Mouse (Mus musculus) adrenal gland, postnatal 25 days (tissue): Measurements from ENCODE around the gene Lrrc46. TPM values are rescaled to one million over a fixed set of nuclear protein-coding genes. Genes with fewer than 3 reads are reported as not detected.

Source experiments
- DNase-seq: peaks from one replicate; pipeline ENCODE4 v3.0.0; 2021; ENCODE audit warnings: mixed read lengths
- total RNA-seq: library from RNA; stranded (reverse); gene quantifications from 2 replicates; pipeline ENCODE4 v1.2.3, GENCODE M21; 2021

The Lrrc46 gene
- total RNA-seq, 1 experiment from 2014 or later = 1.0 TPM

DNA sequence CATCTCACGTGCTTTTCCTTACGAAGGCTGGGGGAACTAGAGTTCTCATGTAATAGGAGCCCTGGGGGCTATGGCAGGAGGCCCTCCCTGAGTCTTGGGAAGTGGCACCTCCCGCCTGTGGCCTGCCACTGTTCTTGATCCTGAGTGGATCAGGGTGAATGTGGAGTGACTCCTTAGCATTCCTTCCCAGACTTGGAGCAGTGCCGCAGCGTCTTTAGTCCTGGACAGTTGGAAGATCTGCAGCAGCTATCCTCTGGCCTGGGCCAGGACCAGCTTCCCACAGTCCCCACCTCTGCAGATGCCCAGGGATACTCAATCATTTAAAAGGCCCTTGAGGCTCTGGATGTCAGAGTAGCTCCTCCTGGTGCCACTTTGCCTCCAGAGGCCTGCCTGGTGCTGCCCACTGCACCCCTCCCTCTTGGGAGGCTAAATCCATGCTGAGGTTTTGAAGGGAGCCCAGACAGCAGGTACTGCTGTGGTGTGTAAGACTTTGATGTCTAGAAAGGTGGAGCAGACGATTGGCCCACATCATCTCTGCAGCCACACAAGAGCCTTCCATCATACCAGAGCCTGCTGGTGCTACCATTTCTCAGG, 8.4 kb upstream of the Lrrc46 start:
- DNase-seq = no peak

DNA sequence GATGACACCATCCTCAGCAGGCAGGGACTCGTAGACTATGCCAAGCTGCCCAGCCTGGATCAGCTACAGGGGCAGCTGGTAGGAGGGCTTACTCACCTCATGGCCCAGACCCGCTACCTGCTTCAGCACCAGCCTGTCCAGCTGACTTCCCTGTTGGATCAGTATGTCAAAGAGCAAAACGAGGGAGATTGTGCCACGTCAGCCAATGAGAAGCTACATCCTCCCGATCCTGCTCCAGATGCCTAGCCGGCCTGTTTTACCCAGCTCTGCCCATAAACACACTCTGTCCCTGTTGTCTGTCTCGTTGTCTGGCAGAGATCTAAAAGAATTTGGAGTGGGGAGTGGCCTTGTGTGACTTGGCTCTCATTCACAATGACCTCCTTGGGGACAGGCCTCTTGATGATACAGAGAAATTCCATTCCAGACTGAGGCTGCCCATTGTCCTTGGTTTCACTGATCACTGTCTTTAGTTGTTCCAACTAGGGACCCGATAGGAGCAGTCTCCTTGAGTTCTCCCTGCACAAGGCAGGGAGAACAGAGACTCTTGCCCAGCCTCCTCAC, 7.0 kb upstream of the Lrrc46 start:
- peak; percentile 29 for DNase-seq

DNA sequence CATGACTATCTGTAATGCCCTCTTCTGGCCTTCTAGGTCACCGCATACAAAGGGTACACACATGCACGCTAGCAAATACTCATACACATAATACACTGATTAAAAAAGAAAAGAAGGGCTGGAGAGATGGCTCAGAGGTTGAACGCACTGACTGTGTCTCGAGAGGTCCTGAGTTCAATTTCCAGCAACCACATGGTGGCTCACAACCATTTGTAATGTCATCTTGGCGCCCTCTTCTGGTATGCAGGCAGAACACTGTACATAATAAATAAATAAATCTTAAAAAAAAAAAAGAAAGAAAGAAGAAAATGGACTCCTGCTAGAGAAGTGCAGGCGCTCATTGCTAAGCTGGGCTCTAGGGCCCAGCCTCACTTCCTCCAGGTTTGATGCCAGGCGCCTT, 4.7 kb upstream of the Lrrc46 start:
- no peak for DNase-seq

DNA sequence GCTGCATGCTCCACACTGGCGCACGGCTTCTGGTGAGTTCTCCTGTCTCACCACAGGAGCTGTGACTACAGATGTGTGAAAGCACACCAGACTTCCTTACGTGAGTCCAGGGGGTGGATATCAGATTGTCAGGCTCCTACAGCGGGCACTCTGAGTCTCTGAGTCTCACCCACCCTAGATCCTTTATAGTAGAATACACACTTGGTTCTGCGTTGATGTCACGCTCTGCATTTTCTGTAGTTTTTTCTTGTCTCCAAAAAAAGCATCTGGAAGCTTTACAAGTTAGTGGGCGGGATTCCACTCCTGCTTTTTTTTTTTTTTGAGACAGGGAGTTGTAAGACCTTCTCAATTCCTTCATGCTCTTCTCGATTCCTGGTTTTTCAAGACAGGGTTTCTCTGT, 3.7 kb upstream of the Lrrc46 start:
- no peak for DNase-seq

DNA sequence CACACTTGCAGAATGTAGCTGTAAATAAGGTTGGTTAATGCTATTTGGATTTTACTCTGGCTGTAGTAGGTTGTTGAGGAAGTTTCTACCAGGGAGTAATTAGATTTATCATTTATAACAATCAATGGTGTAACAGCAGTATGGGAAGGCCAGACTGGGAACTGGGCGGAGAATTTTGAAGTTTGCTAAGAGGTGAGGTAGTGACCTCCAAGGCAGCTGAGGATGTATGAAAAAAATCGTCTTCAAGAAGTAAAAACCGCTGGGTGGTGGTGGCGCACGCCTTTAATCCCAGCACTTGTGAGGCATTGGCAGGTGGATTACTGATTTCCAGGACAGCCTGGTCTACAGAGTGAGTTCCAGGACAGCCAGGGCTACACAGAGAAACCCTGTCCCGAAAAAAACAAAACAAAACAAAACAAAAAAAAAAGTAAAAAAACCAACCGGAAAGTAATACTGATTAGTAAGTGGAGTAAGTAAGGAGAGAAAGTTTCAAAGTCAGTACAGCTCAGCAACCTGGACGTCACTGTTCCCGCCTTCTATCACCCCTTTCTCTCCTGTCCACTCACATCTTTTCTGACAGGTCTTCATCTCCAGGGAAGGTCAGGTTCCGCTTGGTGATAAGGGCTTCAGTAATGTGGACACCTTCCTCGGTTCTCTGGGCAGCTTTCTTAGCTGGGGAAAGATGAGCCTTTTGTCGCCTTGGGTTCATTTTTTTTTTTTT, 746 bp downstream of the Lrrc46 start:
- no peak for DNase-seq

DNA sequence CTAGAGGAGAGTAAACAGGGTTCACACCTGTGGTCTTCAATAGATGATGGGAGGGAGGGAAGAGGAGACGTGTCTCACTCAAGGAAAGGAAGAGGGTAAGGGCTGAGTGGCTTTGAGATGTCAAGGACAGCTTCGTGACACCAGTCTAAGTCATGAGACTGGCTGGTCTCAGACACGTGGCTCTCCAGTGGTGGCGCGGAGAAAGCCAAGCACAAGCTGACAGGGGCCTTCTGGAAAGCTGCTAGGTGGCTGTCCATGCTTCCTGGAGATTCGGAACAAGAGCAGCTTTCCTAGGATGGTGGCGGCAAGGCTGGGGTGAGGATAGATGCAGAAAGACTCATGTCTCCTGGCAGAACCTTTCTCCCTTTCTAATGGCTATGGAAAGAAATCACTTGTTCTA, 2.3 kb downstream of the Lrrc46 start:
- DNase-seq = peak; percentile 51

DNA sequence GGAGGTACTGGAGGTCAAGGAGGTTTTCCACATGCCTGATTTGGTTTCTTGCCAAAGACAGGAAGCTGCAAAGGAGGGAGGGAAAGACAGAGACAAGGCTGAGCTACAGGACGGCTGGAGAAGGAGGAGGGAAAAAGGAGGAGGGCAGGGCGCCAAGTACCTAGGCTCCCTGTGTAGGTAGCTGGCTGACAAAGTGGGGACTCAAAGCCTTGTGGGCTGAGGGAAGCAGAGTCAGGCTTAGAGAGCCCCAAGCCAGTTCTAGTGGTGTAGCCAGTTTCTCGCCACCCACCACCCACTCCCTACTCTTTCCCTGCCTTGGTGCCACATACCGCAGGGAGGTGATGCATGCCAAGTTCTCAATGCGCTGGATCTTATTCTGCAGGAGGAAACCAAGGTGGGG, 5.1 kb downstream of the Lrrc46 start:
- DNase-seq = no peak

DNA sequence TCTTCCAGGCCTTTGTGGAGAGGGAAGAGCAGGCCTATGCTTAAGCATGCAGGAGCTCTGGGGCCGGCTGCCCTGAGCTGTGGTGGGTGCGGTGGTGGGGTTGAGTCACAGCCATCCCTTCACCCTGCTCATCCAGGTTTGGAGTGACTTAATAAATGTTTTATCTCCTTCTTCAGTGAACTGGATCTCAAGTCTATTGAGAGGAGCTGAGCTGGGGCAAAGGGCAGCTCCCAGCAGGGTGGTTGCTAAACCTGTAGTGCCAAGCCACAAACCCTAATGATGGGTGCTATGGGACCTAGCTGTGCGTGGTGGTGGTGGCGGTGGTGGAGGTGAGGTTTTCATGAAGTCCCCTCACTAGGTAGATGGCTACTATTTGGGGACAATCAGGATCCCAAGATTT, 7.4 kb downstream of the Lrrc46 start:
- no peak for DNase-seq

DNA sequence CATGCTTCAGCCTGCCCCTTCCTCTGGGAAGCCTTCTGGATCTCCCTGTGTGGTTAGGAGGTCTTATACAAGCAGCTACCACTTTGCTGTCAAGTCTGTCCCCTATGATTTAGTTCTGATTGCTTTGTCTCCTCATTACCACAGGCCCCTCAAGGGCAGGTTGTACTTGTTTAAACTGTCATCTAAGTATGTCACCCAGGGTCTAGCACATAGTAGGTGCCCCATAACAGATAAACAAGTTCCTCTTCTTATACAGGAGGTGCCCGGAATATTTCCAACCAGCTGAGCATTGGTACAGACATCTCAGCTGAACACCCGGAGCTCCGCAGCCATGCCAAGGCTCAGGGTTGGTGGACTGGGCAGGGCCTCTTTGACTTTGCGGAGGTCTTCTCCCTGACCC, 8.7 kb downstream of the Lrrc46 start:
- DNase-seq = no peak

DNA sequence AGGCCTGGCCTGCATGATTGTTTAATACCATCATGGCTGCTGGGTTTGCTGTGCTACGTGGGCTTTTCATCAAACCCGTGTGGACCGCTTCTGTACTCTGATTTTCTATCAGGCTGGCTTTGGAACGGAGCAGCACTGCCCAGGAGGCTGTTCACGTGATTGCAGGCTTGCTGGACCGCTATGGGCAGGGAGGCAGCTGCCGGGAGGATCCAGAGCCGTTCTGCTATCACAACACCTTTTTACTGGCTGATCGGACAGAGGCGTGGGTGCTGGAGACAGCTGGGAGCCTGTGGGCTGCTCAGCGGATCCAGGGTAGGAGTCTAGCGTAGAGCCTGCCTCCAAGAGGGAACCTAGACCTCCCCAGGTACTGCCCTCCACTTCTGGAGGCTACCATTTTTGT, 9.2 kb downstream of the Lrrc46 start:
- no peak for DNase-seq

DNA sequence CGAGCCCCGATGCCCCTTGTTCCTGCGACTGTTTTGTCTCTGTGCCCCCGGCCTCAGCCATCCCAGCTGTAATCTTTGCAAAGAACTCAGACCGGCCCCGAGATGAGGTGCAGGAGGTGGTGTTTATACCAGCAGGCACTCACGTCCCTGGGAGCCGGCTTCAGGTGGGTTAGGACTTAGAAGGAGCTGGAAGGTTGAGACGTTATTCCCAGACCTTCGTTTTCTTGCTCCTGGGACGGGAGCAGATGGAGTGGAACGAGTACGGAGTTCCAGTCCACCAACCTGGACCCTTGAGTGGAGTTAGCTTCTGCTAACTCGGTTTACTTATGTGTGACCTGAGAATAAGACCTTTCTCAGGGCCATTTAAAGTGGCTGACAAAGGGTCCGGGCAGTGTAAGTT, 10.8 kb downstream of the Lrrc46 start:
- DNase-seq = no peak

DNA sequence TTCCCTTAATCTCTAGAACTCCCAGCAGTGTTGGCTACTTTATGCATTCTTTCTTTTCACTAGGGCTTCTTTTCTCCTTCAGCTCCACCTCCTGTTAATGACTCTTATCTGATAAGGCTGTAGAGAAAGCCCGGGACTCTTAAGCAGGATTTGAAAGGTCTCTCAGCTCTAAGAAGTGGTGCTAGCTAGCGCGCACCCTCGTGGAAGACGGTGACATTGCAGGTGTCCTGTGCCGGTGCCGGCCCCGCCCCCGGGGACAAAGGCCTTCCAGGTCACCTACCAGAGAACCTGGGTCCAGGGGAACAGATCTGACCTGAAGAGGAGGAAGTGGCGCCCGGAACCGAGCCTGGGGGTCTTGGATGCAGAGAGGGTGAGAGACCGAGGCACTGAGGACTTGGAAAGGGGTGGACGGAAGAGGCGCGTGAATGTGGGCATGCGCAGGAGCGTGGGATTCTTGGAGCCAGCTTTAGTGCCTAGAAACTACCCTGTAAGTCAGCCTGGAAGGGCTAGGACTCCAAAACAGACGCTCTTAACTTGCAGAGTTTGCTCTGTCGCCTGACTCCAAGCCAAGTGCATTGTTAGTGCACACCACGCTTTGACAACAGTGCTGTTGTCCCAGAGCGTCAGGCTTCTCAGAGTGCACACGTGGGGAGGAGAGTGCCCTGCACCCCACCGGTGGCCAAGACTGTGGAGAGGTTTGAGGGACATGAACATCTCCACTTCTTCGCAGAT, 11.4 kb downstream of the Lrrc46 start, which contains the start of gene Scrn2:
TSS of gene Scrn2 (plus strand) at position 253 of the 732 bp plus-strand sequence.
- DNase-seq = peak; percentile 84

DNA sequence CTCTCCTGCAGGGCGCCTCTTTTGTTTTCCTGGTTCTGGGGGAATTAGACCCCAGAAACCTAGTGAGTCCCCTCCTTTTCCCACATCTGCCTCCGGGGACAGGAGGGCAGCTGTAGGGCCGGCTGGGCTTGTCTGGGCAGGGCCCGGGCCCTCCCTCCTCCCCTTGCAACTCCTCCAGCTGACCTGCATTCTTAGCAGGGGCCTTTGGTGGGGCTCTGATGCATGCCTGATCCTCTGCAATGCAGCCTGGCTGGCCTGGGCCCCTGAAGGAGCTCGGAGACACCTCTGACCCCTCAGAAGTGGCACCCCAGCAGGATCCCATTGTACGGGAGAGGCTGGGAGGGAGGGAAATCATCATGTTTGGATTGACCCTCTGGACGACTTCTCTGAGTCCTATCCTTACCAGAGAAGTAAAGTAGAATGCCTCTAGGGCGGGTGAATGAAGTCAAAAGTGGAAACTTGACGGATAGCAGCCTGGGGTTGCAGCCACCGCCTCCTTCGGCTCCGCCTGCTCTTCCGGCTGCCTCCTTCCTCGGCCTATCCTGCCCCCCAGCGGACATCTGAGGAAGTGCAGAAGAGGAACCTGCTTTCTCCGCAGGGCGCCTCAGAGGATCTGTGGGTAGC, 15.4 kb downstream of the Lrrc46 start:
- DNase-seq = peak; percentile 86

DNA sequence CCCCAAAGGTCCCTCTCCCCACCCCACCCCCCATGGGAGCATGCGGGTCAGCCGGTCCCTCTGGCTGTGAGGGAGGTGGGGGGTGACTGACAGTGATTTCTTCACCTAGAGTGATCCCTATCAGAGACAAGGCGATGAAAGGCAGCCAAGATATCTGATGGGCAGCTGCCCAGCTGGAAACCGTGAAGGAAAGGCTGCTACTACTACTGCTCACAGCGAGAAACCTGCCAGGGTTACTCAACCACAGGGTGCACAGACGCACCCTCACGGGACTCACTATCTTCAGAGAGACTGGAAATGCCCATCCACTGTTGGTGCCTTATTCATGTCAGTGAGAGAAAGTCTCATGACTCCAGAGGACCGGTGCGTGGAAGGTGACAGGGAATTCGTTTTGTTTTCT, 16.2 kb downstream of the Lrrc46 start:
- no peak for DNase-seq

DNA sequence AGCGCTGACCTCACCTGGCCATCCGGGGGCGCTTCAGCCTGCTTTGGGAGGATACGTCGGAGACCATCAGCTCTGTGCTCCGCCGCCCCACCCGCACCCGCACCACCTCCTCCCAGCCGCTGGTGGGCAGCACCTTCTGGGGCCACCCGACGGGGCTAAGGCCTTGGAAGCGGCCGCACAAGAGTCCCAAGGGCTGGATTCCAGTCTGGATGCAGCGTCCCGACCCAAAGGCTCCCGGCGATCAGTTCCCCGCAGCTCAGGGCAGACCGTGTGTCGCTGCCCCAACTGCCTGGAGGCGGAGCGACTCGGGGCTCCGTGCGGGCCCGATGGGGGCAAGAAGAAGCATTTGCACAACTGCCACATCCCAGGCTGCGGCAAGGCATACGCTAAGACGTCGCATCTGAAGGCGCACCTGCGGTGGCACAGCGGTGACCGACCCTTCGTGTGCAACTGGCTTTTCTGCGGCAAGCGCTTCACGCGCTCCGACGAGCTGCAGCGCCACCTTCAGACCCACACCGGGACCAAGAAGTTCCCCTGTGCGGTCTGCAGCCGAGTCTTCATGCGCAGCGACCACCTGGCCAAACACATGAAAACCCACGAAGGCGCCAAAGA, 19.2 kb downstream of the Lrrc46 start:
- DNase-seq = peak; percentile 75

DNA sequence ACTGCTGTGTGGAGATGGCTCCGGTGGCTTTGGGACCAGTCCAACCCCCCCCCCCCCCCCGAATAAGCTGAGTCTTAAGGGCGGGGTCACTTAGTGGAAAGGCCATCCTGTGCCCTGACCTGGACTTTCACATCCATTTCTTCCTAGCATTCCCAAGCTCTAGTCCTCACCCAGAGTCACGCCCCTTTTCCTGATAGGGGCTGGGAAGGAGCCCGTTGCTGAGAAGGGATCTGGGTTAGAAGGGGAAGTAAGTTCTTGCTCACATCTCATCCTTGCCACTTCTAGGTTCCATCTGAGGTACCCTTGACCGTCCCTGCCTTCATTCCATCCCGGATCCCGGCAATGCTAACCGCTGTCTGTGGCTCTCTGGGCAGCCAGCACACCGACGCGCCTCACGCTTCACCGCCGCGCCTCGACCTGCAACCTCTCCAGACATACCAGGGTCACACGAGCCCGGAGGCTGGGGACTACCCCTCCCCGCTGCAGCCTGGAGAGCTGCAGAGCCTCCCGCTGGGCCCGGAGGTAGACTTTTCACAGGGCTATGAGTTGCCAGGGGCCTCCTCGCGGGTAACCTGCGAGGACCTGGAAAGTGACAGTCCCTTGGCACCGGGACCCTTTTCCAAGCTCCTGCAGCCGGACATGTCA, 20.0 kb downstream of the Lrrc46 start:
- DNase-seq = no peak

DNA sequence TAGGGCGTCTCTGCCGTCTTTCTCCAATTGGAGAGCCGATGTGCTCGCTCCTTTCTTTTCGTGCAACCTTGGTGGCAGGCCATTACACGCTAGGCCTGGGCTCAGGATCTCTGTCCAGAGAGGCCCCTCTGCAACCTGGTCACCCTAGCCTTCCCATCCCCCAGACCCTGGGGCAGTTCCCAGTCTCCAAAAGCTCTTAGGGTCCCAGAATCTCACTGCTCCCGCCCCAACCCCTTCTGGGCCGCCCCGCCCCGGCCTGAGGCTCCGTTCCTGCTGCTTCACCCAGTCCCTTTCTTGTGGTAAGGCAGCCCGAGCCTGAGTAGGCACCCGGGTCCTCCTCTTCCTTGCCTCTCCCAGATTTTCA, 21.9 kb downstream of the Lrrc46 start:
- DNase-seq = no peak

DNA sequence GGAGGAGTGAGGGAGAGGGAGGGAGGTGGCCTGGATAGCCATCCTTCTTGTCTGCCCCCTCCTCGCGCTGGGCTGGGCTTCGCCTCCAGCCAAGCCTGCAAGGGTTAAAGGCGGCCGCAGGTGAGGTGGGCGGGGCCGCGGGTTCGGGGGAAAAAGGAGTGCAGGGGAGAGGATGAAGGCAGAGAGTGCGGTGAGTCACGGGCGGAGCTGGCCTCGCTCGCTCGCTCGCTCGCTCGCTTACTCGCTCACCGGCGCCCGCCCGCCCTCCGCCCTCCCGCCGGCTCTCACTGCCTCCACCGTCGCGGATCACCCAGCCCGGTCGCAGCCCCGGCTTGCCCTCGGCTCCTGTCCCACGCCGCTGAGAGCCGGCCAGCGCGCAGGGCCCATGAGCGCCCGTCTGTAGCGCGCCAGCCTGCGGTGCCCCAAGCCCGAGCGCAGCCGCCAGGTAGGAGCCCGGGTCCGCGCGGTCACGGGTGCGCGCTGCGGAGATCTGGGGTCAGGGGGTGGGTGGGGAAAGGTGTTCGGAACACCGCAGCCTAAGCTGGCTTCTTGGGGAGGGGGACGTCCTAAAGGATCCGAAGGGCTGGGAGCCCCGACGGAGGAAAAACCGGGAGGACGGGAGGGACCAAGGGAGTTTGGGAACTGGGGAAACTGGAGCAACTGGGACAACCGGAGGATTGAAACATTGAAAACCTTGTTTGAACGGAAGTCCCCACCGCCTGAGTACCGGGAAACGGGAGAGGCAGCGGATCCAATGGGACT, 22.4 kb downstream of the Lrrc46 start:
- DNase-seq = peak; percentile 47

DNA sequence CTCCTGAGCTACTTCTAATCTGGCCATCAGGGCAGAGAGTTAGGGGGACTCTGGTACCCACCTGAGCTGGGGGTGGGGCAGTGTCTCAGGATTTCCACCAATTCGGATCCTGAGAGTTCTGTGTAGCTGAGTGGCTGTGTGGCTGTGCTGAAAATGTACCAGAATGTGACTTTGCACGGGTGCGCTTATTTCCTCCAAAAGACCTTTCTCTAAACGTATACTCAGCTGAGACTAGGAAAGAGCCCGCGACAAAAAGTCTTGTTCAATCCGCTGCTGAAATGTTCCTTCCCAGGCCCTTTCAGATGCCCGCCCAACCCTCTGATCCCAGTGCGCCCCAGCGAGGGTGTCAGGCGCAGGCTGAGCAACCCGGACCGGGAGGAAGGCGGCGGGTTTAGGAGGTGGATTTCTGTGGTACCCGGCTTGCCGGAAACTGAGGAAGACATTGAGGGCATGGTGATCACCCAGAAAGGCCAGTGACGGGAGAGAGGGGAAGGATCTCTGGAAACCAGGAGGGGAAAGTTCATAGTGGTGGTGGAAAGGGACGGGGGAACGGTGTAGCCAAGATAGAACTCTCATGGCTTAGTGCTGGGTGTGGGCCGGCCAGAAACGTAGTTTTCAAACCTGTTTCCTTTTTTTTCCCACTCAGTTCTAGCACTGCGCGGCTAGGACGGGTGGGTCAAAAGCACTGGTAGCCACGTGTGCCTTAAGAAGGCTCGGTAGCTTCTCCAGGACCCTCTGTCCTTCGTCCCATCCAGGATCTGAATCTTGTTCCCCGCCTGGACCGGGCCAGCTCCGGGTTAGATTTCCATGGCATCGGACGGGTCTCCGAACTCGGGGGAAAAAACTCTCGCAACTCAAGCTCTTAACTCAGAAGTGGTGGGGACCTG, 23.3 kb downstream of the Lrrc46 start:
- DNase-seq = no peak

DNA sequence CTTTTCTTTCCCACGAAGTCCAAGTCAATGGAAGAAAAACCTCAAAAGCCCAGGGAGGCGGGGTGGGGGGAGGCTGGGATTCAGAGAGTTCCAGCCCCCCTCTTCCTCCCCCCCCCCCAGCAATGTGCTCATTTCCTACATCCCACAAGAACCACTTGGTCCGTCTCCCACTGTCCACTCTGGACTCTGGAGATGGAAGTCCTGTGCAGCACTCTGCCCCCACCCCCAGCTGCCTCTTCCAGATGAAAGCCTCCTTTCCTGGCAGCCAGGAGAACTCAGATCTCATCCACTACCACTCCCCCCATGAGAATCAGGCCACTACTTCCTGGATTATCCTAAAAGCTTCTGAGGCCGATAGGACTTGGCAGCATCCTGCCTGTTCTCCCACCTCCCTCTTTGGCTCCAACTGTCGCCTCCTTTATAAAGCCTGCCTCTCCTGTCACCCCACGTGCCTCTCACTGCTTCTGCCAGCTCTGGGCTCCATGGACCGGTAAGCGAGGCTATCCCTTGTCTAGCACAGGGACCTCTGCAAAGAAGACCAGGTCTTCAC, 28.0 kb downstream of the Lrrc46 start, which contains the start of gene Sp6:
TSS of gene Sp6 (plus strand) at position 274 of the 550 bp plus-strand sequence.
- DNase-seq = no peak
